Mouse (Mus musculus) forebrain, embryonic 14.5 days (tissue): ENCODE measurements around the gene Camkmt. TPM values are rescaled to one million over a fixed set of nuclear protein-coding genes. Genes with fewer than 3 reads are reported as not detected.

ENCODE experiments used
- ATAC-seq: fragments of 200-750 bp; cut with Nextera tagmentation; 2 replicates; pipeline ENCODE4 v1.8.0; 2017; ENCODE audit warnings: mild to moderate bottlenecking, moderate library complexity
- DNase-seq: peaks from one replicate; pipeline ENCODE4 v3.0.0-alpha.2; 2015; ENCODE audit warnings: low spot score
- H3K27ac ChIP-seq: fragments of 300-500 bp; sonication (generic); 2 replicates; pipeline ENCODE4 v1.5.1; 2014; ENCODE audit warnings: low read depth, mild to moderate bottlenecking, control low read depth, low read length, moderate library complexity
- H3K27me3 ChIP-seq: fragments of 300-500 bp; sonication (generic); replicated peaks from 2 replicates; pipeline ENCODE4 v1.6.1; 2014; ENCODE audit warnings: low read length, control low read depth, mixed read lengths; ENCODE audit not compliant: control insufficient read depth, insufficient read depth
- H3K36me3 ChIP-seq: fragments of 300-500 bp; sonication (generic); 2 replicates; pipeline ENCODE4 v1.6.1; 2014; ENCODE audit warnings: low read length, control low read depth; ENCODE audit not compliant: control insufficient read depth, insufficient read depth
- H3K4me1 ChIP-seq: fragments of 300-500 bp; sonication (generic); 2 replicates; pipeline ENCODE4 v1.6.1; 2014; ENCODE audit warnings: antibody characterized with exemption, low read length, control low read depth; ENCODE audit not compliant: control insufficient read depth, insufficient read depth
- H3K4me2 ChIP-seq: fragments of 300-500 bp; sonication (generic); 2 replicates; pipeline ENCODE4 v1.6.1; 2014; ENCODE audit warnings: mild to moderate bottlenecking, control low read depth, low read length
- H3K4me3 ChIP-seq: fragments of 300-500 bp; sonication (generic); 2 replicates; pipeline ENCODE4 v1.5.1; 2014; ENCODE audit warnings: low read depth, low read length, control low read depth
- H3K9ac ChIP-seq: fragments of 300-500 bp; sonication (generic); 2 replicates; pipeline ENCODE4 v1.6.1; 2014; ENCODE audit warnings: mild to moderate bottlenecking, low read length, control low read depth, moderate library complexity
- H3K9me3 ChIP-seq: fragments of 300-500 bp; sonication (generic); replicated peaks from 2 replicates; pipeline ENCODE4 v1.6.1; 2016; ENCODE audit warnings: low read length, control low read depth, mixed read lengths; ENCODE audit not compliant: control insufficient read depth
- WGBS: fragments of 180-500 bp; shearing (Covaris S2); extraction: QIAGEN DNeasy Blood & Tissue Kit; methylation state at CpG from one replicate; pipeline ENCODE4 v1.1.7; 2014; 5-methylcytosine and 5-hydroxymethylcytosine counted together
- polyA plus RNA-seq: library from polyadenylated mRNA; unstranded; fragments of >200 nt; fragmentation: Nextera tagmentation; extraction: Ambion mirVana; gene quantifications from 2 replicates; pipeline ENCODE4 v1.2.1, GENCODE M21; 2014

Gene Camkmt
- polyA plus RNA-seq: 15.9 and 19.1 TPM in 2 replicates

- WGBS: under 1% methylated on average over 63 of the region's 63 CpGs
- Histone ChIP-seq H3K4me2 (peak within 1 kb of the TSS; percentile 65), H3K27ac (peak within 1 kb of the TSS; percentile 83), H3K27me3 (no peaks in the 10 kb centered on the region), H3K4me1 (peaks cover 5% of the 10 kb centered on the region), H3K9me3 (no peaks in the 10 kb centered on the region), H3K4me3 (peak within 1 kb of the TSS; percentile 81), H3K36me3 (no peaks in the 10 kb centered on the region), H3K9ac (peak within 1 kb of the TSS; percentile 74)
- ATAC-seq (peak; percentile 98), DNase-seq (peak; percentile 99)
Measured at GRCm38 (mm10) chr17:85090120-85091099, at the start of gene Camkmt, which contains the start of gene Prepl. Gene Camkmt (plus strand): TSS chr17:85090552. Gene Prepl (minus strand): TSS chr17:85090241.

DNA sequence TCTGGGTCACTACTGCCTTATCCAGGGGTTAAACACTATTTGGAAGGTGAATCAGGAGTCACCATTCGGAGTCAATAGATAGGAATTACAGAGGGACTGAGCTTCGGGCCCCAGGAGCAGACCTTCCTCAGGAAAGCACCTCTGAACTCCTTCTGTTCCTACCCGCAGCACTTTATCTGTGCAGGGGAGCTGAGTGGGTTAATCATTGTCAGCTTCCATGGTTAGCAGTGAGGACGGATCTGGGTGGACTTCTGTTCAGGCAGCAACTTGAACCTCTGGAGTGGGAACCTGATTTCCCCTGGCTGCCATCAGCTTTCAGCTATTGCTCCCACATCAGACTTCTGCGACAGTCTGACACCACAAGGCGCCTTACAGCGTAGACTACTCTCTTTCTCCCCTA is 49.4 kb upstream of the Camkmt start:
- 82% methylated on average over 7 of the region's 7 CpGs for WGBS
- no peak overlapping the region for H3K9ac ChIP-seq
- no peak overlapping the region for H3K4me2 ChIP-seq
- H3K4me1 ChIP-seq: no peaks in the 10 kb centered on the region
- DNase-seq: no peak
- no peaks in the 10 kb centered on the region for H3K9me3 ChIP-seq
- H3K4me3 ChIP-seq: no peak overlapping the region
- H3K27ac ChIP-seq: no peak overlapping the region
- no peaks in the 10 kb centered on the region for H3K36me3 ChIP-seq
- ATAC-seq: no peak
- H3K27me3 ChIP-seq: no peaks in the 10 kb centered on the region

GRCm38 (mm10) chr17:85042419-85042818 is 47.9 kb upstream of the Camkmt start:
- H3K4me3 ChIP-seq: no peak overlapping the region
- 76% methylated on average over 6 of the region's 6 CpGs for WGBS
- DNase-seq: no peak
- H3K4me1 ChIP-seq: no peaks in the 10 kb centered on the region
- no peak overlapping the region for H3K9ac ChIP-seq
- no peak for ATAC-seq
- no peaks in the 10 kb centered on the region for H3K9me3 ChIP-seq
- no peaks in the 10 kb centered on the region for H3K27me3 ChIP-seq
- H3K4me2 ChIP-seq: no peak overlapping the region
- no peaks in the 10 kb centered on the region for H3K36me3 ChIP-seq
- no peak overlapping the region for H3K27ac ChIP-seq

DNA sequence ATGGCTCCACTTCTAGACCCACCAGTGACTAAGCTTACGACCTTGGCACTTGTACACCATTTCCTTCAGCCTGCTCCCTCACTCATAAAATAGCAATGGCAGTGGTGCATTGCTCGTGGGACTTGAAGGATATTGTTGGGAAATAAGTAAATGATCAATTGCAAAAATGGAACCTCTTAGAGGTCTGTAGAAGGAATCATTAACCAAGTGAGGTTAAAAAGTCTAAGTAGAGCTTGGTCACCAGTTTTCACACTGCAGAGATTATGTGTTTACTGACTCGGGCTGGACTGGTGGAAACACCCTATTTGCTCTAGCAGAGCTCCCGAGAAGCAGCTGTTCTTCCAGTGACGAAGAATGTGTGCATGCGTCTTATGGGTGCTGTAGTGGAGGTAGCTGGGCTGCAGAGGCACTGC is 46.9 kb upstream of the Camkmt start:
- Histone ChIP-seq H3K9me3 (no peaks in the 10 kb centered on the region), H3K36me3 (no peaks in the 10 kb centered on the region), H3K27ac (no peak overlapping the region), H3K4me1 (no peaks in the 10 kb centered on the region), H3K4me2 (no peak overlapping the region), H3K4me3 (no peak overlapping the region), H3K27me3 (no peaks in the 10 kb centered on the region), H3K9ac (no peak overlapping the region)
- 87% methylated on average over 6 of the region's 6 CpGs for WGBS
- DNase-seq (no peak), ATAC-seq (no peak)

- 95% methylated on average over 5 of the region's 5 CpGs for WGBS
- H3K4me1 ChIP-seq: no peaks in the 10 kb centered on the region
- no peak overlapping the region for H3K4me2 ChIP-seq
- no peaks in the 10 kb centered on the region for H3K36me3 ChIP-seq
- no peaks in the 10 kb centered on the region for H3K27me3 ChIP-seq
- H3K27ac ChIP-seq: no peak overlapping the region
- no peak overlapping the region for H3K4me3 ChIP-seq
- no peaks in the 10 kb centered on the region for H3K9me3 ChIP-seq
- no peak overlapping the region for H3K9ac ChIP-seq
- ATAC-seq (no peak), DNase-seq (no peak)
Measured at GRCm38 (mm10) chr17:85044466-85044865, 45.9 kb upstream of the Camkmt start.

GRCm38 (mm10) chr17:85045160-85045559 is 45.2 kb upstream of the Camkmt start:
- ATAC-seq (no peak), DNase-seq (no peak)
- 86% methylated on average over 12 of the region's 12 CpGs for WGBS
- no peaks in the 10 kb centered on the region for H3K4me1 ChIP-seq
- no peak overlapping the region for H3K4me2 ChIP-seq
- H3K36me3 ChIP-seq: no peaks in the 10 kb centered on the region
- no peak overlapping the region for H3K27ac ChIP-seq
- no peak overlapping the region for H3K9ac ChIP-seq
- H3K4me3 ChIP-seq: no peak overlapping the region
- no peaks in the 10 kb centered on the region for H3K9me3 ChIP-seq
- no peaks in the 10 kb centered on the region for H3K27me3 ChIP-seq

- Histone ChIP-seq H3K9me3 (no peaks in the 10 kb centered on the region), H3K4me2 (no peak overlapping the region), H3K9ac (no peak overlapping the region), H3K27me3 (no peaks in the 10 kb centered on the region), H3K4me3 (no peak overlapping the region), H3K27ac (no peak overlapping the region), H3K4me1 (no peaks in the 10 kb centered on the region), H3K36me3 (no peaks in the 10 kb centered on the region)
- WGBS: 92% methylated on average over 5 of the region's 5 CpGs
- ATAC-seq (no peak), DNase-seq (no peak)
Measured at GRCm38 (mm10) chr17:85048379-85048778, 42.0 kb upstream of the Camkmt start.

GRCm38 (mm10) chr17:85058276-85058675 is 32.1 kb upstream of the Camkmt start:
- peaks cover 8% of the 10 kb centered on the region for H3K36me3 ChIP-seq
- H3K9me3 ChIP-seq: no peaks in the 10 kb centered on the region
- H3K4me3 ChIP-seq: no peak overlapping the region
- DNase-seq (no peak), ATAC-seq (no peak)
- H3K9ac ChIP-seq: no peak overlapping the region
- H3K4me1 ChIP-seq: no peaks in the 10 kb centered on the region
- H3K4me2 ChIP-seq: no peak overlapping the region
- no peaks in the 10 kb centered on the region for H3K27me3 ChIP-seq
- WGBS: 84% methylated on average over 7 of the region's 7 CpGs
- H3K27ac ChIP-seq: no peak overlapping the region

GRCm38 (mm10) chr17:85059136-85059535 is 31.2 kb upstream of the Camkmt start:
- no peak for ATAC-seq
- peaks cover 17% of the 10 kb centered on the region for H3K36me3 ChIP-seq
- no peaks in the 10 kb centered on the region for H3K27me3 ChIP-seq
- H3K4me1 ChIP-seq: no peaks in the 10 kb centered on the region
- H3K9me3 ChIP-seq: no peaks in the 10 kb centered on the region
- no peak overlapping the region for H3K9ac ChIP-seq
- WGBS: 93% methylated on average over 6 of the region's 6 CpGs
- DNase-seq: no peak
- H3K4me3 ChIP-seq: no peak overlapping the region
- H3K27ac ChIP-seq: no peak overlapping the region
- no peak overlapping the region for H3K4me2 ChIP-seq
